Mouse (Mus musculus) thymus, adult 18-20 months (tissue): ENCODE data around the gene Col24a1.

Experiments
- DNase-seq, 2 experiments: peaks; one replicate each; pipeline ENCODE4 v3.0.0; 2022; ENCODE audit warnings: mixed read lengths in 2 of 2

Col24a1 gene

DNA sequence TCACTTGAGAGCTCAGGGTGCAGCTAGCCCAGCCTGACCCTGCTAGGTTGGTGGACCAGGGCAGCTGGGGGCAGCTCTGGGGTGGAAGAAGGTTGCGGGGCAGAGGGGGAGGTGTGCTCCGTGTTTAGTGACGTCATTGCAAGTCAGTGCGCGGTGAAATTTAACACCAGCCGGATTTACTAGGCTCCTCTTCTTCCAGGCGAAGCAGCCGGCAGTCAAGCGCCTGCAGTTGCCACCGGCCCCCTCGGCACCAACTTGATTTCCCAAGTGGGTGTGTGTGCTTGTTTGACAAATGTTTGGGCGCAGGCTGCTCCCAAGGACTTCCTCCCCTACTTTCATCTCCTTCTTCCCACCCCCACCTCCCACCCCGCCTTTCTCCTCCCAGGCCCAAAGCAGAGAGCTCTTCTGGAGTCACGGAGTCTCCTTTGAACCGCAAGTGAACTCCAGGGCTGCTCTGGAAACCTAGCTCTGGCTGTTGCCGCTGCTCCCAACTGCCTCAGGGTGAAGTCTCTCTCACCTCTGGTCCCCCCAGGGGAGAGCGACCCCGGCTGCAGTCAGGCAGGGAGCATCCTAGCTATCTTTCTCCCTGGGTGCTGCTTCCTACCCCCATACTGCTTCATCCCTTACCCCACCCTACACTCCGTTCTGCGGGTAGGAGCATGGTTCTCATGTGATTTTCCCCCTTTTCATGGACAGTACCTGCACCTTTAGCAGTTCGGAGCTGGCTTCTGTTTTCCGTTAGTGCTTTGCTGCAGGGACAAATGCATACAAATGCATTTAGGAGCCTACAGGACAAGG lies at the start of gene Col24a1:
TSS of gene Col24a1 (plus strand) at position 136 of the 798 bp plus-strand sequence.
- DNase-seq: no peak

DNA sequence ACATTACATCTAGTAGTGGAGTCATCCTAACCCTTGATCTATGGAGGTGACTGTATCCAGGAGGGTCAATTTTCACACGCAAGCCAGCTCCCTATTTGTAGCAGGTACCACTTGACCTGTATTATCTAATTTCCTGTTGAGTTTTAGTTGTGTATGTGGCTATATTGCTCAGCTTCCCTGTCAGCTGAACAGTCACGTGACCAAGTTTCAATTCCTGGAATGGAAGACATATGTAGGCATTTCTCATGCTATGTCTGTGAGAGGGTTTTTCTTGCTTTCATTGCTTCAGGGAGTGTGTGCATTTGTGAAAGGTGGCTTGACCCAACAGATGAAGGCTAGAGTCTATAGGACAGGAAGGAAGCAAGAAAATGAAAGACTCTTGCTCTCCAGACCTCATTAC lies 44.2 kb upstream of the Col24a1 start:
- DNase-seq: no peak

DNA sequence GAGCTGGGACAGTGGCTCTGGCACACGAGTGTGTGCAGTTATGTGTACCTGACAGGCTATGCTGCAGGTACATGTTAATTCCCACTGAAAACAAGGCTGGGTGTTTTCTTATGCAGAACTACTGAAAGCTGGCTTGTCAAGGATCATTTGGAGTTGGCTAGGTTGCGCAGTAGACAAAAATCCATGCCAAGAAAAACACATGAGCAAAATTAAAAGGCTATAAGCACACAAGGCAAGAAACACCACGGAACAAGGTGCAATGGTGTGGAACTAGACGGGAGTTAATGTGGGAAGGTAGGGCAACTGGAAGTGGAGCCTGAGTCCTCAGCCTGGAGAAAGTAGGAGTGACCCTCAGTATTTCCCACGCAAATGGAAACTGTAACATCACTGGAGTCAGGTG lies 39.2 kb upstream of the Col24a1 start:
- DNase-seq: no peak

DNA sequence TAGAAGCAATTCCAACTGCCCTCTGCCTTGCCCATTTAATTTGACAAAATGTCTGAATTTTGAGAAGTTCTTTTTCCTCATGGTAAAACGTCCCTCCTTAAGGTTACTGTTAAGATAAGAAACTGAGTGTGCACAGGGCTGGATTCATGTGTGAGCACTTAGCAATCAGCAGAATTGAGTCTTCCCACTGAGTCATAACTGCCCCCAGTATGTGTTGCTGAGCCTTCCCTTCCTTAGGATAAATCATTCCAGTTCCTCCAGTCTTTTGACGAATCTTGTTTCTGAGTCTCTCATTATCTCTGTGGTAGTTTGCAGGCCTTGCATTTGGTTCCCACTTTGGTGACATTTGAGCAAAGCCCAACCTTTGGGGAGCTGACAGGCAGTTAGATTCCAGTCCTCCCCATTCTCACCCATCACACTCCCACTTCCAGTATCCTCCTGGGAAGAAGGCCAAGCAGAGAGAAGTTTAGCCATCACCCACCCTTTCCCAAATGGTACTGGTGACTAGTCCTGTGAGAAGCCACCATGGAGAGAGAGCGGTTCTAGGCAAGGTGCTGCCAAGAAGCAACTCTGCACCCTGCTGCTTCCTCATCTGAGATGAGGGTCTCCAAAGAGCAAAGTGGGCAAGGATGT lies 37.4 kb upstream of the Col24a1 start:
- no peak for DNase-seq

DNA sequence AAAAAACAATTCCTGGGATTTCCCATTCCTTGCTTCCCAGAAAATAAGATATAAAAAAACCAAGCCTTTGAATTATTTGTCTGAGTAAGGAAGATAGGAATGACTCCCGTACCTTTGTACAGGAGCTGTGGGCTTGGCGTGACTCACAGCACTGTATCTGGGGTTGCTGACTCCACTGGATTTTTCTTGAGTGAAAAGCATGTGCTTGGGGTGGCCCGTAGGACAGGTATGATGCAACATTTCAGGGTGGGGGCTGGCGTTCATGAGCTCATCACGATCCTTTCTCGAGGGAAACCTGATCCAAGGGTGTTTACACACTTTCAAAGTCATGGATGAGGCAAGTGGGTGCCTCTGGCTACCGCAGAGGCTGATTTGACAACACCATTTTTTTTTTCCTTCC lies 35.6 kb upstream of the Col24a1 start:
- no peak for DNase-seq

DNA sequence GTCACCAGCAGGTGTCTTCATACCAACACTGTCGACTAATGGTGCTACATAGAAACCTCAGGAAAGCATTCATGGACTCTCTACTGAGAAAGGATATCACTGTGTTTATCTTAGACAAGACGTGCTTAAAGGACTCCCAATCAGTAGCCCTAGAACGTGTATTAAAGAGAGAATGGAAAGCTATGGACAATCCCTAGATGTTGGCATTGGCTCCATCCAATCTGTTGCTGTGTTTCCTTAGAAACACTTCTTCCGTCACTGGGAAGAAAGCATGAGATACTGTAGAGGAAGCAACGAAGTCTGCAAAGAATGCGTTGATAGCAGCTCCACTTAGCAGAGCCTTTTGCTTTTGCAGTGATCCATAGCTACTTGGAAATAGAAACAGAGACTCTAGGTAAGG lies 32.6 kb upstream of the Col24a1 start:
- no peak for DNase-seq

DNA sequence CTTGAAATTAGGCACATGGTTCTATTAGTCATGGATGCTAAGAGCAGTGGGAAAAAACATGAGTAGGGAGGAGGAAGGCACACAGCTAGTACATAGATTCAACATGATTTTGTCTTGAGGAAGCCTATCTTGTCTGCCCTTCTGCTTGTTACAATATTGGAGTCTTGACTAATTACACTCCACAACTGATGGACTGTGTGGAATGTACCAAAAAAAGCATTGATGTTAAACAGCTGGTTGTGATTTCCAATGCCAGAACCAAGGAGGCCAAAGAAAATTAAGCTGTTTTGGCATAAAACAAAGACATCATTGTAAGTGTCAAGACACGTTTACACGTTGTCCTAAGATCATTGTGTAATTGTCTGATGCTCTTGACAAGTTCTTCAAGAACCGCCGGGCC lies 29.1 kb upstream of the Col24a1 start:
- no peak for DNase-seq

DNA sequence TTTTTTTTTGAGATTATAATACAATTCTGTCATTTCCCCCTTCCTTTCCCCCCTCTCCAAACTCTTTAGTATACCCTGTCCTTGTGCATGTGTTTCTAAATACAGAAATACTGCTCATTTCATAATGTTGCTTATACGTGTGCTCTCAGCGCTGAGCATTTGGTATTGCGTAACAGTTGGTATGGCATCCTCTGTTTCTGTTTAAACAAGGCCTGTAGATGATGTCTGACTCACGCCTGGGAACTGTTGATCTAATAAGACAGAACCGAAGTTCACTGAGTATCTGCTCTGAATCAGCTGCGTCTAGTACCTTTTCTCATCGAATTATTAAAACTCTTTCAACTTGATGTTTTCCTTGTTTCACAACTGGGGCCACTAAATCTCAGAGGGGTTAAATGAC lies 24.2 kb upstream of the Col24a1 start:
- no peak for DNase-seq

DNA sequence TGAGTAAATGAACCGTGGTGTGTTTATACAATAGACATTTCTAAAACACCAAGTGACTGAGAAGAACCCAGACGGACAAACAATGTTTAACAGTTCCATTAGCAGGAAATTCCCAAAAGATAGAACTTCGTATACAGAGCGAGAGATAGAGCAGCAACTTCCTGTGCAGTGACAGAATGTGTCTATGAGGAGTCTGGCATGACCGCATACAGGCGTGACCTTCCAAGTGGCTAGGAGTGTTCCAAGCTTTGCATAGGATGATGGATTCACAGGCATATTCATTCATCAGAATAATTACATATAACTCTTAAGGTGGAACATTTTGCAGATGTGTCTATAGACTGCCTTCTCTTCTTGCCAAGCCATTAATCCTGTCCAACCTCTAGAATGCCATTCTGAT lies 18.1 kb upstream of the Col24a1 start:
- DNase-seq: no peak

DNA sequence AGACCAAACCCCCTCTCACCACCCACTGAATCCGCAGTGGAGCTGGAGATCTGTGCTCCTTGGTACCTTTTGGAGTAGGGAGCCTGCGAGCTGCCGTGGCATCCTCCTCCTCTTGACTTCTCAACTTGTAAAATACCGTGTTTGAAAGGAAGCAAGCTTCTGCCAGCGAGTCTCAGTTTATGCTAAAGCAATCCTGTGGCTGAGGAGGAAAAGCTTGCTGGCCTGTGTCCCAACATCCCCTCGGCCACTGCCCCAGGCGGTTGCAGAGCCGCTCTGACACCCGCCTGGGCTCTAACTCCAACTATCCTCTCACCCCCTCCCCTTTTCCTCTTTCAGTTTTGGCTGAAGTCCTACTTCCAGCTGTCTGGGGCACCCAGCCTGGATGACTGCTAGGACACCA lies 935 bp downstream of the Col24a1 start:
- DNase-seq: no peak

DNA sequence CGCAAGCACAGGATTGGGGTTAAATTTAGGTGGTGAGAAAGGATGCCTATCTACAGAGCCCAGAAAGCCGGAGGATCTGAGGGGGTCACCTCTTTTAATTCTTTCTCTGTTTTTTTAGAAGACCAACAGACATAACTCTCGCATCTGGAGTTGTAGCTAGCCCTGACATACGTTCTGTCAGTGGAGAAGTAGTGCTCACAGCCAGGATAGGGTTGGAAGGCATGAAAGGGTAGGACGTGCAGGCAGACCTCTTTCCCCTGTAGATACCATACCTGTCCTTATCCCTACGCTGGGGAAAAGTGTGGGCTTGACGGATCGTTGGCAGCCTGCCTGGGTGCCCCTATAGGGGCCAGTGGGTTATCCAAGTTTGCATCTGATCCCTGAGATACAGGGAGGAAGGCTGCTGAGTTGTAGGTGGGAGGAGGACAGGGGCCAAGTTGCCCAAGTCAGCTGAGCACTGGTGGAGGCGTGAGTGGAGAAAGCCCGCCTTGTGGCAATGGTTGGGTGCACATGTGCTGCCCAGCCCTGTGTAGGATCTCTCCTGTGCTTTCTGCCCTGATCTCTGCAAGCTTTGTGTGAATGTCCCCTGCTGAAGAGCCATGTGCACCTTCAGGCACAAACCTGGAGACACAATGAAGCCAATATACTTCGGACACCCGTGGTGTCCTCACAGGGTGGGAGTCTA lies 1.5 kb downstream of the Col24a1 start:
- DNase-seq: no peak

DNA sequence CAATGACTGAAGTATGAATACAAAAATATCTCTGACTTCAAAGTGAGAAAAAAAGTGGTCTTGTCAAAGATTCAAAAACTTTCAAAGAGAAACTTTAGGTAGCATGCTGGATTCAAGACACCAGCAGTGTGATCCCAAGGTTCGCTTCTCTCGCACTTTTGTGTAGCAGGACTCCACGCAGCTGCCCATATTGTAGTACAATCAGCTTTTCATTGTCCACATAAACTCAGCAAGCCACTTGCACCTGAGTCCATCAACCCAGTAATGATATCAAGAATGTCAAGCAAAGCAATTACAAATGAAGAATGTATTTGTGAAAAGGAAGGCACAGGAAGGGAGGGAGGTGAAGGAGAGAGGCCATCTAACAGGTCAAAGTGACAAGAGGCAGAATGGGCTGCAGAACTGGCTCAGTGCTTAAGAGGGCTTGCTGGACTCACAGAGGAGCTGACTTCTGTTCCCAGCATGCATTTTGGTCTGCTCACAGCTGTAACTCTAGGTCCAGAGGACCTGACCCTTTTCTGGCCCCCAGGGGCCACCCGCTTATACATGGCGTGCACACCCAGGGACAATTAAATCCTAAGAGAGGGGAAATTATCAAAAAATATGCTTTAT lies 7.8 kb downstream of the Col24a1 start:
- DNase-seq: no peak

DNA sequence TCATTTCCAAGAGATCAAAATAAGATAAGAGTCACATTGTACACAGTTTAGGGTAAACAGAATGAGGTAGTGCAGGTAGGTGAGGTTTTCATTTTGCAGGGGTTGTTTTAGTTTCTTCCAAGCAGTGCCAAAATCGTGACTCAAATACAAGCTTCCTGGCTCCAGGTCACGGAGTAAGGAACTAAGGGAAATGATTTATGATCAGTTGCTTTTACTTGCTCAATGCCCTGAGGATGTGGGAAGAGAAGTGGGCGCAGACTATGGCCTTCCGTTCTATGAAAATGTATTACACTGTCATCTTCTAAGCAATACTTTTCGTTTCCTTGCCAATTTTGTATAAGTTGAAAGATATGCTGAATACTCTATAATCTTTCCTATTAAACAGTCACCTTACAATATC lies 13.0 kb downstream of the Col24a1 start:
- no peak for DNase-seq

DNA sequence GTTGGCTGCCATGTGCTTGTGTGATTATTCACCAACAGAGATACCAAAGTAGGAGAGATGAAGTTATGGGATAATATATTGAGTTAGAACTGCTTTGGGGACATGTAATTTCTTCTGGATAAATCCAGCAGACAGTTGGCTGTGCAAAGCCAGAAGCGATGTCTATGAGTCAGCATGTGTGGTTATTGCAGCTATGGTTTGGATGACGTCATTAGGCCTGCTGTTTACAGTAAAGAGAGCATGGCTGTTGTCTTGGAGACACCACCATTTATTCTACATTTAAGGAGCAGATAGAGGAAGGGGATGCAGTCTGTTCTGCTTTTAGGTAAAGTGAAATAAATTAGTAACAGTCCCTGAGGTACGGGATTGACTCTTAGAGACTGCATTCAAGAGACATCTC lies 14.9 kb downstream of the Col24a1 start:
- no peak for DNase-seq

DNA sequence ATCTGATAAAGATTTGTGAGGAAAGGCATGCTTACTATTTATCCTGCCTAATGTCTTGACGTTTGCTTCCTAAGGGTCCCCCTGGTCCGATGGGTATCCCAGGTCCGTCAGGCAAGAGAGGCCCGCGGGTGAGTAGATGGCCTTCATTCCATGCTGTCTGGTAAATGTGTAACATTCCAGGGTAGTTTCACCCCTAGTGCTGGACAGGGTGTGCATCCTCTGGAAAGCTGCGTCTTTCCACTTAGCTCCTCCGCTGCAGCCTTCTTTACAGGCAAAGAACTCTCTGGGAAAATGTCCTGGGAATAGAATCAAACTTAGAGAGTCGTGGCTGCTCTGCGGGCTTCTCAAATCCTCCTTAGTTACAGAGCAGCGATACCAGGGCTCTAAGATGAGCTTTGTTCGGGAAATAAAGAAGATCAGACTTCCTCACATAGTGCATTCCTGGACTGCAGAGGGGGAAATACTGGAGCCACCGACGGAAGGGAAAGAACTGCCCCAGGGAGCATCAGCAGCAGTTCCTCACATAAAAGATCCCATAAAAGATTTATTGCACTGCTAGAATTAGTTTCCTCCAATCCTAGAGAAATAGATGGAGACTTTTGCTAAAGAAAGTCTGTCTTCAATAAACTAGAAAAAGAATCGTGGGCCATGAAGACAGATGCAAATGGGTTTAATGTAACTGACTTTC lies 28.5 kb downstream of the Col24a1 start:
- no peak for DNase-seq

DNA sequence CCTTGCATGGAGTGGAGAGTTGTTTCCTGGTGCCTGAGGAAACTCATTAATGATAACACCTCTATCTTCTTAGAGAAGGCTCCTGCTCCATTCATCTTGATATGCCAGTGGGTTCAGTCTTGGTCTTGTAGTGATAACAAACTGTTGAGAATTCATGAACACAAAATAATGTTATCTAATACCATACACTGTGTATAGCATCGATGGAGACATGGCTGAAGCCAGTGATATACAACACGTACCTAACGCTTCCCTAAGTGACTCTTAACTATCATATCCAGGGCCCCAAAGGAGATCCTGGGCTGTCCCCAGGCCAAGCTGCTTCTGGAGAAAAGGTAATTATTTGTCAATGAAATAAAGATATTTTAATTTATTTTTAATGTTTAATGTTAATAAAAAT lies 33.1 kb downstream of the Col24a1 start:
- DNase-seq: no peak

DNA sequence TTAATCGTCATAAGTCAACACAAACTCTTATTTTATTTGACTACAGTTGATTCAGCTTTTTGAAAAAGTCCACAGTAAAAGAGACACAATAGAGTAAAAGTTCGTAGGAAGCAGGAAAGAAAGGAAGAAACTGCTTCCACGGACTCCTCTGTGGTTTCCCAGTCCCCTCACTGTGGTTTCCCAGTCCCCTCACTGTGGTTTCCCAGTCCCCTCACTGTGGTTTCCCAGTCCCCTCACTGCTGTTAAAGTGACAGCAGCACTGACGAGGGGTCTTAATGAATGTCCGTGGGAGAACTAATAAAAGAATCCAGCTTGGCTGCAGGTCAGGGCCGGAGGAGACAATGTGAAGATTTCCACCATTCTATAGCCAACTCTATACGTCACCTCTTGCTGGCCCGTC lies 39.4 kb downstream of the Col24a1 start:
- no peak for DNase-seq

DNA sequence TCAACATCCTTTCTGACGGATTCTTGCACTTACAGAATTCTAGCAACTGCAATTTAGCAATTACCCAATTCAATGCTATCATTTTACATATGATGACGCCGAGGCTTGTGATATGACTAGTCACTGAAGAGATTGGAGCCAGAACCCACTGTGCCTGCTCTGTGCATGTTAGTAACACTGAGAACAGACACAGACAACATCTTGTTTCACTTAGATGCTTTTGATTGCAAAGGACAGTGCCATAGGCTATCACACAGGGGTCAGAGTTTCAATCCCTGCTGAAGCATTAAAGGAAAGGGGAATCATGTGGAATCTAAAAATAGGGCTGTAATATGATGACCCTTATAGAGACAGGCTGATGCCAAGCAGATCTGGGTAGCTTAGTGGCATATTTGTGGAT lies 41.8 kb downstream of the Col24a1 start:
- no peak for DNase-seq

DNA sequence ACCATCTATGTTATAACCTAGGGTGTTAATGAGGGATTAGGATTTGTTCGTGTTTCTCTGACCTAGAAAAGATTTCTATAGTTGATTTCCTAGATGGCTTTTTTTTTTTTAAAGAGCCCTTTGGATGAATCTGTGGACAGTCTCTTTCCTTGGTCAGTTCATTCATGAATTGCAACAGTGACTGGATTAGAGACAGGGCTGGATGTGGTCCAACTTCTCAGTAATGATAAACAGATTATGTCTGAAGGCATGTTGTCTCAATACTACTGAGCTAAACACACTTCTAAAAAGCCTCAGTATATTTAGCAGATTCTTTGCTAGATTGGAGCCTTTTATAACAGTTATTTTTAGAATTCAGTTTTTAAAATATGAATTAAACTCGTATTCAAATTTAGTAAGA lies 44.9 kb downstream of the Col24a1 start:
- DNase-seq: no peak

DNA sequence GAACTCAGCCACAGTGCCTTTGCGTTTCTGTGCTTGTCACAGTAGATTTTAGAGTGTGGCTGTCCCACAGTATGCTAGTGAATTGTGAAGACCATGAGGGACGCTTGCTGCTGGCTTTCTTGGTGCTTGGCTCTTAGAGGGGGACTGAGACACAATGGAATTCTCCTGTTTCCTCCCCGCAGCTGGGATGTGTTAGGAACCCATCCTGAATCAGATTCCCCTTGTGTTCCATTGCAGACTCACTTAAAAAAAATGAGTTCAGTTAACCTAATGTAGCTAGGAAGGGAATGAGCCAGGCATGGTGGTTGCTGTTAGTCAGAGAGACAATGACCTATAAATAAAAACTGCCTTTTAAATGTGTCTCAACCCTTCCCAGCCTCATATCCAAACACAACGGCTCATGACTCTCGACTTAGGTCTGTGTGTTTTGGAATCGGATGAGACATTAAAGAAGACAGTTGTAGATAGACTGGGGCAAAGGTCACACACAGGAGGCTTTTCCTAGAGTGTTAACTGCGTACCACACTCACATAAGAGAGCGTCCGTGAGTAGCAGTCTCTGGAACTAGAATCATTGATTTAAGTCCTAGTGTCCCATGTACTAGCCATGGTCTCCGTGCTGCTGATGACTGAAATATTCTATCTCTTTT lies 47.7 kb downstream of the Col24a1 start:
- no peak for DNase-seq

DNA sequence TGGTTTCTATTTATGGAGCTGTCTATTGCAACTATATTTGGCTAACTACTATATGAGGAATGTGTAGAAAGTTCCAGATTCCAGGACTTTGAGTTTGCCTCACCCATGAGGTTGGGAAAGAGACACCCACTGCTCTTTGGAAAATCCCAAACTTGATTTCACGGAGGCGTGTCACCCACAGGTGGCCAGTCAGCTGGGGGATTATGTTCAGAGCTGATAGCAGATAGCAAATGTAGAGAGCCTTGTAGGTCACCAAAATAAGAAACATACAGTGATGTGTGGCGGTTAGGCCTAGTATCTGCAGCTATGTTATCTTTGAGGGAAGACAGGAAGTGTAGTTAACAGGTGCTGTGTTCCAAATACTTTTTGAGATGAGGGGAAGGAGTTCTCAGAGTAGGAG lies 56.4 kb downstream of the Col24a1 start:
- no peak for DNase-seq

DNA sequence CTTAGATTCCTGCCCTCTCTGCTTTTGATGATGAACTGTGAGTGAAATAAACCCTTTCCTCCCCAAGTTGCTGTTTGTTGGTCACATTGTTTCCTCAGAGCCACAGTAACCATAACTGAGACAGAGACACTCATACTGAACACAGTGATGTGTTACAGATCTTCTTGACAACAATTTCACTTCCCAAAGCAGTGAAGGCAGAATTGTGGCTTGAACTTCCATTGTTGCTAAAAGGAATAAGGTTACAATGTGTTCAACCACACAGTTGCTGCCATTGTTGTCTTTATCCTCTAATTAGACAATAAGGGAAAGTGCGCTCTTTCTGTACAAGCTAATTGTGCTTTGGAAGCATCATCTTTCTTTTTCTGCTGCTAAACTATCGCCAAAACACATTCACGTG lies 61.7 kb downstream of the Col24a1 start:
- DNase-seq: no peak
